Mouse (Mus musculus) CD4-positive helper T cell, adult 2 months (primary cell): ENCODE data around the gene Dgki.

Experiments
- DNase-seq: peaks from one replicate; pipeline ENCODE4 v3.0.0-alpha.2; 2012; ENCODE audit warnings: low read depth, missing footprints, low spot score

The Dgki gene

DNA sequence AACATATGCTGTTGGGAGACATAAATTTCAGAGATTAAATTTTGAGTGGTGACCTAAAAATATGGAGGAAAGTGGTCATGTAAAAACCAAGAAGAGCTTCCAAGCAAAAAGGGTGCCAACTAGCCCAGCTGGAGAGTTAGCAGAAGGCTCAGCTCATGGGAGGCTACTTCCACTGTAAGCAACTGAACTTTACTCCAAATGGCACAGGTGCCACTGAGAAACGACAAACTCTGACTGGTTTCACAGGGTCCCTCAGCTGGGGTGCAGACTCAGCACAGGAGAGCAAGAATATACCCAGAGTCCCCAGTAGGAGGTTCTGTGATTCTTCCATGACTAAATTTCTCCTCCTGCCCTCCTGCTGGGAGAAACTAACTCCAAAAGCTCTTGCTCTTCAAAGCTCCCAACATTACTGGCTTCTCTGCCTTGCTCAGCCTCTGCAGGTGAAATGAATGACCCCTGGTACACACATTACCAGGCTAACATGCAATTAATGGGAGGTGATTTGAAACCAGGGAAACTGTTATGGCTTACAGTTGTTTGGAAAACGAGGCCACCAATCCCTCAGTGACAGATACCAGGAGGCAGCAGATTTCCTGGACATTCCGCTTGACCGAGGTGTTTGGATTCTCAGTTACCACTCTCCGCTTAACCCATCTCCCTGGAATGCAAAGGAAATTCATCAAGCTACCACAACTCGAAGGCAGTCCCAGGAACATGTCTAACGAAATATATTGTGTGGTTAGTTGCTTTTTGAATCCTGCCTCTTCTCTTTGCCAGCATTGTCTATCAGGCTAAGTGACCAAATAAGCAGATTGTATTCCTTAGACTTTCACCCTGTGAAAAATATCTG, 487.1 kb downstream of the Dgki start:
- no peak for DNase-seq

DNA sequence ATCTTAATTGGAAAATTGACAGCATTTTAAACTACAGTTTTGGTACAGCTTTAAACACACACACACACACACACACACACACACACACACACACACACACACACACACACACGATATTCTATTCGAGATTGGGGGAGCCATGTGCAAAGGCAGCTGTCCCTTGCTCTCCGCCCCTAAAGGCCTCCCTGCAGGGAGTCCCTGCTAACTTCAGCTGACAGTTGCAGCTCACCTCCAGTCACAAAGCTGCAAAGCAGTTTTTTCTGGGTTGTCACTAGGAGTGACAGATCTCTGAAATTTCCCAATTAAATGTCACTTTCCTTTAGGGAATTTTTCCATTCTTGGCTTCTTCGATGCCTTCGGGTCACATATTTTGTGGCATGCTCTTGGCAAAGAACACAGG, 489.5 kb downstream of the Dgki start:
- DNase-seq, result no peak

DNA sequence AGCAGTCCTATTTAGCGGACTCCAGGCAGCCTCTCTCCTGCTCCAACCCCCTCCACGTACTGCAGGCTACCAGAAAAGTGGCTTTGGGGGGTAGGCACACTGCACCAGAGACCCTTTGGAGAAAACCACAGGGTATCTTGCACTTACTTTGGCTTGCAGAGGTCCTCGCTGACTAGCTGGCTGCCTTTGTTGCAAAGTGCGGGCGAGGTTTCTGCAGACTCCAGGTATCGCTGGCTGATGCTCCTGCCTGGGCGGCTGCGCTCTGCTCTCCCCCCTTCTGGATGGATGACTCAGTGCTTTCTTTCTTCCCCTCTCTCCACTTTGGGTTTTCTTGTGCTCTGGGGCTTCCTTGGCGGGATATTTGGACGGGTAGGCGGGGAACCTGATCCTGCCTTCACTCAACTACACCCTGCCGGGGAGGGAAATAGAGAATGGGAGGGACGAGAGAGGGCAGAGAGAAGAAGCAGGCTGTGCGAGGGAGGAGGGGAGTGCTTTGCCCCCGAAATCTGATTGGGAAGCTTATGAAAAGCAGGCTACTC, 490.2 kb downstream of the Dgki start, which contains the start of gene Ptn:
Ptn (minus strand) TSS at position 474 of the 539 bp plus-strand sequence.
- DNase-seq, result no peak

DNA sequence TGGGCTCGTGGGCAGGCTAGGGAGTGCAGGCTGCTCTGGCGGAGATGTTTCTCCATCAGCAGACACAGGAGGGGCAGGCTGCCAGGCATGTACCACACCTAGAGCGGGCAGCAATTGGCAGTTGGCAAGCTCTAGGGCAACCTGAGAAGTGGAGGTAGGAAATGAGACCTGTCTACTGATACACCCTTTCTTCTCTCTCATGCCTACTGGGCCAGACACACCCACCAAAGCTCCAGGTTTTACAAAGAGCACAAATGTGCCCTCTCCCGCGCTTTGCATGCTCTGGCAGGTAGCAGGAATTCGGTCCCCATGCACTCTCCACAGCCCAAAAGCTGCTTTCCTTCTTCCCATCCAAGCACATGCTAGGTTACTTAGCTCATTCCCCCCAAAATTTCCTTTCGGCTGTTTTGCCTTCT, 490.7 kb downstream of the Dgki start:
- DNase-seq, result no peak

DNA sequence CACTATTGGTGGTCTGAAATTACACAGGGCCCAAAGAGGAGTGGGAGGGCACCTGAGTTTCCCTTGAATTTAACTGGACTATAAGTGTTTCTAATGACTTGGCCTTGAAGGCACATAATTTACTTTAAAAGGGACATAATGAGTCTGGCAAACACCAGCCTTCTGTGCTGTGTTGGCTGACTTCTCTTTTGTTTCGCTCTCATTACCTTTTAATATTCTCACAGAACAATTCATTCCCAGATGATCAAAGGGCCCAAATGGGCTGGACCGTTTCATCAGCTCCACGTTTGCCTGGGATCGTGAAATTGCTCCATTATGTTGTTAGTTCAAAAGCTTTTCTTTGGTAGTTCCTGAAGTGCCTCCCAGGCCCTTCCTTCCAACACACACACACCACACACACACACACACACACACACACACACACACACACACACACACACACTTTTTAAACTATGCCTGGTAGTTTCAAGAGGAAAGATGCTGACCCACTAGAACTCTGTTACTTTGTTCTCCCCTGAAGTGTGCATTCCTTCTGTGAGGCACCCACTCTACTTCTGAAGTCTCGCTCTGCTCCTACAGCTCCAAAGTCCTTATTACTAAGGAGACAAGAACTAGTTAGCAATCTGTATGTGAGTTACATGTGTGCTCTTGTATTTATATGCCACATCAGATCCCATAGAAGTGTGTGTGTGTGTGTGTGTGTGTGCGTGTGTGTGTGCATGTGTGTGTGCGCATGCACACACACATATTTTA, 491.5 kb downstream of the Dgki start:
- DNase-seq, result no peak

DNA sequence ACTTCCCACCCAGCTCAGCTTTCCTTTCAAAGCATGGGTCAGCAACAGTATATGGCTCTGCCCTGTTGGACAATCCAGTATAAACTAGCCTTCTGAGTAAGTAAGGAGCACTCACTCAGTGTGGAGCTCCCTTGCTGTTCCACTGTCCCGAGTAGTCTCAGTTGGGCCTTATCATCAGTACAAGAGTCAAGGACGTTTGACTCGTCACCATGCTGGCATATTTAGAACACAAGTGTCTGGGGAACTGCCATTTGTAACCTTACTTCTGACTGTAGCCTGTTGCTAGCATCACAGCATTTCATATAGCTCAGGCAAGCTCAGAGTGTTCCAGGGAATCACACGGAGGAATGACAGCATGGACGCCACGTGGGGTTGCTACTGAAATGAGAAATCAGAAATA, 493.1 kb downstream of the Dgki start:
- DNase-seq, result no peak

DNA sequence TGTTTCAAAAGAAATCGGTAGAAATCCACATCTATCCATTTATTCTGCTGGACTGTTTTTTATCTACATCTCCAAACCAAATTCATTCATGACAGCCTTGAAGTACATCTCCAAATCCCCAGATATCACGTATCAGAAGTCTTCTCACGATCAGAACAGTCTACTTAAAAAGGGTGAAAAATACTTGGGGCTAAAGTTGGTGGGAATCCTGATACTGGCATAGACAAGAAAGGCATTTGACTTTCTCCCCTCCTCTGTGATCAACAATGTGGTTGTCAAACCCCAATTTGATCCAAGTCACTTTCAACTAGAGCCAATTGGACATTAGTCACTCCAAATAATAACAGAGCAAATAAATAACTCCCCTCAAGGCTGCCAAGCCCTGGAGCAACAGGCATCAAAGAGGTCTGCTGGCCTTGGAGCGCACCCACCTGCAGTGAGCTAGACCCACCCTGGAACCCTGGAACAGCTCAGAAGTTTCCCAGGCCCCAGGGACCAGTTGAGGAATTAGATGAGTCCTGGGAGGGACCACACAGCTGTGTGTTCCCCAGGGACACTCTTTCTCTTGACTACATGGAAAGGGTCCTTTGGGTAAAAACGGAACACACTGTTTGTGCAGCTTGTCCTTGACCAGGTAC, 499.6 kb downstream of the Dgki start:
- DNase-seq, result no peak

DNA sequence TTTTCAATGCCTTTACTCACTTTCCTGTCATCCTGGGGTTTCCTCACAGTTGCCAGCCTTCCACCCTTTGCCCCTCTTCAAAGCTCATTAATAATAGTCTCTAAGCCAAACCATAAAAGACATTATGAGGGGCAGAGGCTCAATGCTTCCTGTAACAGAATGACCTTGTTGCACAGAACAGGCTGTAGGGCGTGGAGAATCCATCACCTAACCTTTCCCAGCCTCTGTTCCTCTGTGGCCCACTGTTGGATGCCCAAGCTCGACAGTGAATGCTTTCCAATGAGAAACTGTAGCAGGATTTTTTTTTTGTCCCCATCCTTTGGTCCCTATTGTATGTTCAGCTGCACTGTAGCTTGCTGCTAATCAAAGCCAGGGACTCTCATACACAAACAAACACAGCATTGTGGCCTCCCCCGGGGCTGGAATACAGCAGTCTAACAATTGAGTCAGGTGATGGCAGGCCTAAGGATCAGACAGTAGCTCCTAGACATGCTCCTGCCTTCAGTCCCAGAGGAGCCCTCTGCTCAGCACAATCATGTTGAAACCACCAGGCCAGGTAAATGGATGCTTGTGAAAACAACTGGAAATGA, 502.8 kb downstream of the Dgki start:
- DNase-seq, result no peak
